Mouse (Mus musculus): ENCODE results near the gene Dync1i1.

- no peak for TF ChIP-seq CTCF (IDR thresholded peaks at IDR 0.05; ENCODE audit: low read depth)
- TF ChIP-seq EP300 (optimal IDR thresholded peaks at IDR 0.05), result no peak
Measured at GRCm38 (mm10) chr6:6015616-6016015, 290.2 kb downstream of the Dync1i1 start.
